Mouse (Mus musculus): ENCODE measurements at regions not wholly inside any gene's neighbourhood (a gene's known extent, or its start where the extent isn't known, plus 50 kb on each side); places are given as distances from the start of the nearest gene placed in this dataset.

- peak; percentile 25 for DNase-seq (ENCODE audit: low read depth)
- TF ChIP-seq CTCF (IDR thresholded peaks at IDR 0.05; ENCODE audit: borderline replicate concordance, extremely low read depth, insufficient read depth, insufficient read length) = no peak
- no peak for TF ChIP-seq POLR2A (IDR thresholded peaks at IDR 0.05; ENCODE audit: borderline replicate concordance, extremely low read depth, insufficient read depth, insufficient read length, poor library complexity, severe bottlenecking)
Measured at GRCm38 (mm10) chr16:81138583-81138982, 61.9 kb upstream of the Ncam2 start.

- no peak for DNase-seq (ENCODE audit: low read depth)
- TF ChIP-seq POLR2A (IDR thresholded peaks at IDR 0.05; ENCODE audit: borderline replicate concordance, extremely low read depth, insufficient read depth, insufficient read length, poor library complexity, severe bottlenecking) (no peak), CTCF (IDR thresholded peaks at IDR 0.05; ENCODE audit: borderline replicate concordance, extremely low read depth, insufficient read depth, insufficient read length) (no peak)
Measured at GRCm38 (mm10) chr16:81146019-81146418, 54.5 kb upstream of the Ncam2 start.

GRCm38 (mm10) chr16:81149491-81149890 lies 51.0 kb upstream of the Ncam2 start:
- TF ChIP-seq POLR2A (IDR thresholded peaks at IDR 0.05; ENCODE audit: borderline replicate concordance, extremely low read depth, insufficient read depth, insufficient read length, poor library complexity, severe bottlenecking) = no peak
- TF ChIP-seq CTCF (IDR thresholded peaks at IDR 0.05; ENCODE audit: borderline replicate concordance, extremely low read depth, insufficient read depth, insufficient read length) = no peak
- peak; percentile 59 for DNase-seq (ENCODE audit: low read depth)
